Mouse (Mus musculus) midbrain, embryonic 14.5 days (tissue): Measurements from ENCODE around the gene Hpgds. TPM values are rescaled to one million over a fixed set of nuclear protein-coding genes. Genes with fewer than 3 reads are reported as not detected.

ENCODE experiments used
- ATAC-seq: fragments of 200-750 bp; cut with Nextera tagmentation; 2 replicates; pipeline ENCODE4 v1.8.0; 2017; ENCODE audit warnings: moderate number of reproducible peaks, moderate library complexity; ENCODE audit not compliant: low FRiP score, low TSS enrichment
- DNase-seq: peaks from one replicate; pipeline ENCODE4 v3.0.0-alpha.2; 2015
- H3K27ac ChIP-seq: fragments of 300-500 bp; sonication (generic); replicated peaks from 2 replicates; pipeline ENCODE4 v1.5.1; 2014; ENCODE audit warnings: mild to moderate bottlenecking, low read depth, low read length, moderate library complexity
- H3K27me3 ChIP-seq: fragments of 300-500 bp; sonication (generic); 2 replicates; pipeline ENCODE4 v1.6.1; 2014; ENCODE audit warnings: low read length, control low read depth, mixed read lengths; ENCODE audit not compliant: control insufficient read depth, insufficient read depth
- H3K36me3 ChIP-seq: fragments of 300-500 bp; sonication (generic); 2 replicates; pipeline ENCODE4 v1.6.1; 2014; ENCODE audit warnings: low read length, control low read depth; ENCODE audit not compliant: control insufficient read depth, insufficient read depth
- H3K4me1 ChIP-seq: fragments of 300-500 bp; sonication (generic); 2 replicates; pipeline ENCODE4 v1.6.1; 2014; ENCODE audit warnings: mild to moderate bottlenecking, antibody characterized with exemption, low read length, control low read depth; ENCODE audit not compliant: control insufficient read depth, insufficient read depth
- H3K4me2 ChIP-seq: fragments of 300-500 bp; sonication (generic); 2 replicates; pipeline ENCODE4 v1.6.1; 2014; ENCODE audit warnings: mild to moderate bottlenecking, low read length, moderate library complexity
- H3K4me3 ChIP-seq: fragments of 300-500 bp; sonication (generic); replicated peaks from 2 replicates; pipeline ENCODE4 v1.5.1; 2014; ENCODE audit warnings: low read depth, low read length
- H3K9ac ChIP-seq: fragments of 300-500 bp; sonication (generic); replicated peaks from 2 replicates; pipeline ENCODE4 v1.6.1; 2014; ENCODE audit warnings: mild to moderate bottlenecking, low read length, moderate library complexity
- H3K9me3 ChIP-seq: fragments of 300-500 bp; sonication (generic); 2 replicates; pipeline ENCODE4 v1.6.1; 2016; ENCODE audit warnings: low read length, control low read depth, mixed read lengths; ENCODE audit not compliant: control insufficient read depth
- WGBS: fragments of 180-500 bp; shearing (Covaris S2); extraction: QIAGEN DNeasy Blood & Tissue Kit; methylation state at CpG from one replicate; pipeline ENCODE4 v1.1.7; 2014; 5-methylcytosine and 5-hydroxymethylcytosine counted together
- polyA plus RNA-seq: library from polyadenylated mRNA; unstranded; fragments of >200 nt; fragmentation: Nextera tagmentation; extraction: Ambion mirVana; gene quantifications from 2 replicates; pipeline ENCODE4 v1.2.1, GENCODE M21; 2014

Gene Hpgds
- polyA plus RNA-seq, 1 experiment from 2014 or later, result 6.1 TPM

DNA sequence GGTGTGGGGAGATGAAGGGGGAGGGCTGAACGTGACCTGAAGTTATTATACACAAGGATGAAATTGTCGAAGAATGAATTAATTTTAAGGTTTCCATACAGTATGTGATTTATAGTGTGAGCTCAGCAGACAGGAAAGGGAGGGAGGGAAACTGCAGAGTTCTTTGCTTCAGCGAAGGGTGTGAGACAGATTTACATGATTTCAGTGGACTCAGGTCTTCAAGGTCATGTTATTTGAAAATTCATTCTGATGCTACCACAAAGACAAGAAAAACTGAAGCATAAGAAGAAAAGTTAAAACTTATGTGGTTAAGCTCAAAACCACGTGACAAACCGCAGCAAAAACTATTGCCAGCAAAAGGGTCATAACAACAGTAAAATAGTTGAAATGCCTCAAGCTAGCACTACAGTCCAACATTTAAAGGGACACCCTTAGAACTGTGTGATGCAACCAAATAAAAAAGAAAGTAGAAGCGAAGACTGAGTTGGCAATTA, 3.9 kb downstream of the Hpgds start:
- no peak for DNase-seq
- ATAC-seq, result peak; percentile 9; the same call in 1 of the 2 replicates
- 37% methylated on average over 6 of the region's 6 CpGs for whole genome bisulfite sequencing

DNA sequence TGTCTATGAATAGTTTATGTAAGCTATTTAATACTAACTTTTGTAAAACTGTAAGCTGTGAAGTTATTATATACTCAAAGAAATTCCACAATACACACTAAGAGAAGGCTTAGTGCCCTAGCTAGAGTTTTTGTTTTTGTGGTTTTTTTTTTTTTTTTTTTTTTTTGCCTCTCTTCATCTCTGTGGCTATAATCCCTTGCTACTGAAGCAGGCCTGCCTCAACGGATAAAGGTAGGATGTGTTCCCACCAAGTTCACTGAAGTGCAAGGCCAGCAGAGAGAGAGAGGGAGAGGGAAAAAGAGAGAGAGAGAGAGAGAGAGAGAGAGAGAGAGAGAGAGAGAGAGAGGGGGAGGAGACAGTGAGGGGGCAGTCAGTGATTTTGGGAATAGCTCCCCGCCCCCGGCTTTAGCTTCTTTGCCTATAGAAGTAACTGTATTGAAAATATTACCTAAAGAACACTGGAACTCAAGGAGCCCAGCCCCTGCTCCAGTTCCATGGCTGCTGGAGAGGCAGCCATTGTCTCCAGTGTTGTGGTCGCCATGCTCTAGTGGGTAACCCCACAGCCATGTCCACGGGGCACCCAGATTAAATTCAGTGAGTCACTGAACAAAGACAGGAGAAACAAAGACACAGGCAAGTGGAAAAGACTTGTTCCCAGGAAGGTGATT, 4.5 kb downstream of the Hpgds start:
- WGBS, result 14% methylated on average over 5 of the region's 5 CpGs
- DNase-seq (peak; percentile 28), ATAC-seq (peak; percentile 36; the same call in 1 of the 2 replicates)
- Histone ChIP-seq H3K27ac (0 out of 2 replicates have a peak overlapping the region, but pooled peaks have one; percentile 49), H3K4me2 (peak overlapping the region; percentile 3; the same call in 1 of the 2 replicates), H3K4me1 (peaks cover 25% of the 10 kb centered on the region), H3K27me3 (no peaks in the 10 kb centered on the region), H3K4me3 (no peak overlapping the region), H3K9me3 (no peaks in the 10 kb centered on the region), H3K36me3 (no peaks in the 10 kb centered on the region), H3K9ac (no peak overlapping the region)

More for the DNA sequence above, 3.9 kb downstream of the Hpgds start:
- Histone ChIP-seq H3K9me3 (no peaks in the 10 kb centered on the region), H3K27me3 (no peaks in the 10 kb centered on the region), H3K4me2 (peak overlapping the region; percentile 3; the same call in 1 of the 2 replicates), H3K9ac (no peak overlapping the region), H3K36me3 (no peaks in the 10 kb centered on the region), H3K27ac (no peak overlapping the region), H3K4me3 (no peak overlapping the region), H3K4me1 (peaks cover 25% of the 10 kb centered on the region)

DNA sequence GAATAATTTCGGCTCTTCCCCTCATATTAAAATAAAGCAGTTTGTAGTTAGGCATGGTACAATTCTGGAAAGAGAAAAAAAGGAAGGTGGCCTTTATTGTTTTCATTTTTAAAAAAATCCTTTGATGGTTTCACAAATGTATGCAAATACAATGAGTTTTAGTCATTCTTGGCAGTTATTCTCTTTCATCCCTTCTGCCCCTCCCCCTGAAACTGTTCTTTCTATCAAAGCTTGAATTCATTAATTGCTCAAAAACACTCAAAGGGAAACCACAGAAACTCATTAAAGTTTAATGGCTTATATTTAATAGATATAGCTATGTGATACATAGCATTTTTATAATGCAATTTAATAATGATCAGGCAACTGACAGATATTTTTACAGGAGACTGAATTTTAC, 6.5 kb downstream of the Hpgds start:
- Histone ChIP-seq H3K4me1 (peaks cover 15% of the 10 kb centered on the region; the same call in 1 of the 2 replicates), H3K9ac (no peak overlapping the region), H3K27me3 (no peaks in the 10 kb centered on the region), H3K27ac (peak overlapping the region; percentile 60), H3K36me3 (no peaks in the 10 kb centered on the region), H3K4me2 (no peak overlapping the region), H3K9me3 (no peaks in the 10 kb centered on the region), H3K4me3 (no peak overlapping the region)
- WGBS, result 69% methylated on average over 1 of the region's 1 CpGs
- ATAC-seq, result no peak
- DNase-seq, result peak; percentile 68

DNA sequence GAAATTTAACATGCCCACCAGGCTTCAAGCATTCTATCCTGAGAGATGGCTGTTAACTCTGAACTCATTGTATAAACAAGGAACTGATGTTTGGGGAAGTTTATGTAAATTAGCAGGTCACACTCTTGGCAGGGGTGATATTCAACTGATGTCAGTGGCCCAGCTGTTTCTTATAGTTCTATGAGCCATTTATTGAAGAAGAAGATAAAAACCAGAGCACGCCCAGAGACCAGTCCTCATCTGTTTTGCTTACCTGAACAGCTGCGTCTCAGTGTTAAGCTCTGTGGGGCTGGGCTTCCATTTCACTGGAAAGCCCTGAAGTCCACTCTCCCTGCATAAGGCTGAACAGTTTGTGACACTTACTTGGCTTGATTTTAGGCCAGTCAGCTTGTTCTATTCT, 6.9 kb downstream of the Hpgds start:
- no peaks in the 10 kb centered on the region for H3K27me3 ChIP-seq
- peak; percentile 36 for DNase-seq
- 24% methylated on average over 2 of the region's 2 CpGs for WGBS

DNA sequence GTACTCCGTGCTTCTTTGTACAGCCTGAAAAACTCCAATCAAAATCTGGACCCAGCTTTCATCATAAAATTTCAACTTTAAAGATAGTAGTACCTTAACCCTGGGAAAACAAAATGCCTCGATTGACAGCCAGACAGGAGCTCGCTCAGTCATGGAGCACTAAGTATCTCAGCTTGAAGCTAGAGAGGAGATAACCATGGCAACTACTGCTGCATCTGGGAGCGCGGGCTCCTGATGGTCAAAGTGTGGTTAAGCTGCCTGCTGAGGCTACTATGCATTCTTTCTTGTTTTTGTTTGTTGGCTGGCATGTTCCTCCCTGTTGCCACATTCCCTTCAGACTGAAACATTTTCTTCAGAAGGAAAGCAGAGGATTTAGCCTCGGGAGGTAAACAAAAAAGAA, 12.3 kb downstream of the Hpgds start:
- DNase-seq (peak; percentile 37), ATAC-seq (no peak)
- no peaks in the 10 kb centered on the region for H3K9me3 ChIP-seq
- H3K9ac ChIP-seq, result no peak overlapping the region
- H3K4me1 ChIP-seq, result no peaks in the 10 kb centered on the region
- no peaks in the 10 kb centered on the region for H3K27me3 ChIP-seq
- no peak overlapping the region for H3K4me3 ChIP-seq
- WGBS, result 17% methylated on average over 6 of the region's 6 CpGs
- H3K4me2 ChIP-seq, result no peak overlapping the region
- H3K27ac ChIP-seq, result no peak overlapping the region
- no peaks in the 10 kb centered on the region for H3K36me3 ChIP-seq

More for the DNA sequence above, 6.9 kb downstream of the Hpgds start:
- Histone ChIP-seq H3K4me2 (no peak overlapping the region), H3K36me3 (no peaks in the 10 kb centered on the region), H3K9me3 (no peaks in the 10 kb centered on the region), H3K4me3 (no peak overlapping the region), H3K9ac (no peak overlapping the region), H3K4me1 (peaks cover 15% of the 10 kb centered on the region; the same call in 1 of the 2 replicates), H3K27ac (peak overlapping the region; percentile 60)
- ATAC-seq, result peak; percentile 60; the same call in 1 of the 2 replicates

DNA sequence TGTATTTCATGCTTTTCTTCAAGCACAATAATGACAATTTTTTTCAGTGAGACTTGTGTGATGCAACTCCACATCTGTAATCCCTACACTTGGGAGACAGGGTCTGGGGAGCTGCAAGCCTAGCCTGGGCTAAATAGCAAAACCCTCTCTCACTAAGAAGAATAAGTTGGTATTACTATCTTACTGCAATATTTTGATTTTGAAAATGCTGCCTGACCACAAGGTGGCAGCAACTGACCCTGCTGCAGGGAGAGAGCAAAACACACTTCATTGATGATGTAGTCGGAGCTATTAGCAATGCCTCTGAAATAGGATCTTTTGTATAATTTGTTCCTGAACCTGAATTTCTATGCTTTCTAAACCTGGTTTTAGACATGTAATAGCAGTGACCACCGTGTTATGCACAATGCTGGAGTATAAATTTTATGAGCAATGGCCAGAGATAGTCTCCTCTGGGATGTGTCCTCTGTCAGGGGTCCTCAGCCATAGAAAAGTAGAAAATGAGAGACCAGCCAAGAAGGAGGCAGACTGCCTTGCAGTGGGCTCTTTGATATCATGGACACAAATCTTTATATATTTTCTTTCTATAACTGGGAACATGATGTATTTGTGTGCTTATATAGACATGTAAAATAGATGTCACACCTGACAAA, 18.5 kb downstream of the Hpgds start:
- Histone ChIP-seq H3K9me3 (no peaks in the 10 kb centered on the region), H3K9ac (no peak overlapping the region), H3K4me3 (no peak overlapping the region), H3K4me2 (no peak overlapping the region), H3K4me1 (no peaks in the 10 kb centered on the region), H3K27ac (no peak overlapping the region), H3K27me3 (no peaks in the 10 kb centered on the region), H3K36me3 (no peaks in the 10 kb centered on the region)
- WGBS, result 15% methylated on average over 2 of the region's 2 CpGs
- ATAC-seq (peak; percentile 68), DNase-seq (peak; percentile 85)

DNA sequence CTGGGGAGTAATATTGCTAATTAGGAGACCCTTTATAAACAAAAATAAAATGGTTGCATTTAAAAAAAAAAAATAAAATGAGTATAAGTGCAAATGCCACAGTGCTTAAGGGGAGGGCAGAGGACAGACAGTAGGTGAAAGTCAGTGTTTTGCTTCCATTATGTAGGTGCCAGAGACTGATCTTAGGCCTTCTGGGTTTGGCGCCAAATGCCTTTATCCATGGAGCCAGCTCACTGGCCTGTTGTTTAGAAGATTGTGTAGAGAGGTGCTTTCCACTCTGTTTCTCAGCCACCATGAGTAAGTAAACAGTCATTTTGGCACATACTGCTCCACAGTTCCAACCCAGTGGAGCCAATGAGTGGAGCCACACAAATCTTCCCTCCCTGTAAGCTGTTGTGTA, 27.2 kb downstream of the Hpgds start:
- Histone ChIP-seq H3K27ac (no peak overlapping the region), H3K36me3 (peaks cover 64% of the 10 kb centered on the region), H3K4me1 (no peaks in the 10 kb centered on the region), H3K9me3 (no peaks in the 10 kb centered on the region), H3K27me3 (no peaks in the 10 kb centered on the region), H3K4me3 (no peak overlapping the region), H3K4me2 (no peak overlapping the region), H3K9ac (no peak overlapping the region)
- DNase-seq, result no peak
- 96% methylated on average over 1 of the region's 1 CpGs for WGBS
- ATAC-seq, result no peak

DNA sequence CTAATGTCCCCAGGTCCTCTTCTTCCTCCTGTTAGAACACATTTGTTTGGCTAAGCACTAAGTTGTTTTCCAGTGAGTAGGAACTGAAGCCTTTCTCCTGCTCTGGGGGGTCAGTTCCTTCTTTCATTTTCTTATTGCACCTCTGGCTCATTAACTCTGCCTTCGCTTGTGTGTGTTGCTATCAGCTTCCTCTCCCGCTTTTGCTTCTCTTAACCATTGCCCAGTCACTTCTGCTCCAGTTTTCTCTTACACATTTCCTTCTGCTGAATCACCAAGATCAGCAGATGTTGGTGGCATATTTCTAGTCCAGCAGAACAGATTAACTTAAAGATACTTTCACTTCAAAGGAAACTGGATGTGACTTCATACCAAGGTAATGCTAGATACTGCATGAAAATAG, 29.8 kb downstream of the Hpgds start:
- Histone ChIP-seq H3K9ac (no peak overlapping the region), H3K27ac (no peak overlapping the region), H3K36me3 (peaks cover 81% of the 10 kb centered on the region), H3K4me1 (no peaks in the 10 kb centered on the region), H3K4me2 (no peak overlapping the region), H3K9me3 (no peaks in the 10 kb centered on the region), H3K27me3 (no peaks in the 10 kb centered on the region), H3K4me3 (no peak overlapping the region)
- no peak for DNase-seq
- WGBS, result 93% methylated on average over 2 of the region's 2 CpGs
- ATAC-seq, result no peak
